Mouse (Mus musculus): Measurements from ENCODE around the gene Flt4. TPM values are rescaled to one million over a fixed set of nuclear protein-coding genes. Genes with fewer than 3 reads are reported as not detected.
A peak's percentile ranks its signal among the peaks of the same experiment; 100 is the strongest.

The Flt4 gene
- polyA plus RNA-seq, 1 experiment from 2014 or later = 1.4 TPM

DNA sequence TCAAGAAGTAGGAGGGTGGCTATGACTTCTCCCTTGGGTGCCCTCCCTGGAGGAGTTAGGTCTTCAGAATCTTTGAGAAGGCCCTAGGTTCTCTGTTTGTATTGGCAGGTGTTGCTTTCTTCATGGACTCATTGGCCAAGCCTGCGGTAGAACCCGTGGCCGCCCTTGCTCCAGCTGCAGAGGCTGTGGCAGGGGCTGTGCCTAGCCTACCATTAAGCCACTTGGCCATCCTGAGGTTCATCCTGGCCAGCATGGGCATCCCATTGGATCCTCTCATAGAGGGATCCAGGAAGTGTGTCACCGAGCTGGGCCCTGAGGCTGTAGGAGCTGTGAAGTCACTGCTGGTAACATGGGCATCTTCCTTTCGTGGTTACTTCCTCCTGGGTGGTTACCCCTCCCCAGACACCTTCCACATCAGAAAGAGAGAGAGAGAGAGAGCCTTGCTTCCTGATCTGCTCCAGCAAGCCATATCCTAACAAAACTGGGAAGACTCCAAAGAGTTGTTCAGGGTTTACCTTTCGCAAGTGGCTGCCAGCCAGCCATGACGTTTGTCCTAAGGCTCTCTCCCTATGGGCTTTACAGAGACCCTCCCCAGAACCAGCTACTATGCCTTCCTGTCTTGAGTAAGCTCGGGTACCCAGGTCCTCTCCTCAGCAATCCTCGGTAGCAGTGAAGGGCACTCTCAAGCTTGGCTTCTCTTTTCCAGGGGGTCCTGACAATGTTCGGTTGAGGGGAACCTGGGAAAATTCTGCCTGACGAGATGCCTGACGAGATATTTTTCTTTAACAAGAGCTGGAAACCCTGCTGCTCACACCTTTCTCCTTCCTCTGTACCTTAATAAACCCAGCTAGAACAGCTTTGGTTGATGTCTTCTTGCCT, 55.4 kb downstream of the Flt4 start:
- WGBS = 81% methylated on average over 12 of the region's 12 CpGs
- 0 out of 2 replicates have a peak, but pooled peaks have one; percentile 23 for ATAC-seq (replicated peaks)

DNA sequence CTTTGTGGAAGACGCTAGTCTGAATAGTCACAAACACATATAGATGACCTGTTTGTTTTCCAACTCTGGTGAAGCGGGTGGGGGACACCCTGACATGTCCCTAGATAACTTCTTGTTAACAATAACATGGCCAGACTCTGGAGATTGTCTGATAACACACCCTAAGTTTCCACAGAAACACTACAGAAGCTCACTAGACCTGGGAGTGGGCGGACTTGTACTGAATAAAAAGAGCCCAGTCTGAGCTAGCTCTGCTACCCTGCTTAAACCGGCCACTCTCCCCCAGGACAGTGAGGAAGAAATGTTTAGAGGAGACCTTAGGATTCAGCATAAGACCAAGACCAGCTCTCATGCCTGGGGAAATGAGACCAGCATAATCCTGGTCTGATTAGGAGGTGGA, 56.4 kb downstream of the Flt4 start:
- Histone ChIP-seq H3K9me3 (no peaks in the 10 kb centered on the region), H3K4me1 (no peaks in the 10 kb centered on the region), H3K36me3 (peaks cover 16% of the 10 kb centered on the region), H3K27me3 (no peaks in the 10 kb centered on the region), H3K27ac (replicated peaks) (no peak overlapping the region), H3K4me3 (no peak overlapping the region), H3K4me2 (replicated peaks) (no peak overlapping the region), H3K9ac (replicated peaks) (no peak overlapping the region)
- WGBS = 84% methylated on average over 4 of the region's 4 CpGs
- no peak for ATAC-seq (replicated peaks)

More for the DNA sequence above, 55.4 kb downstream of the Flt4 start:
- H3K27me3 ChIP-seq = no peaks in the 10 kb centered on the region
- H3K4me2 ChIP-seq (replicated peaks) = no peak overlapping the region
- H3K4me1 ChIP-seq = no peaks in the 10 kb centered on the region
- no peak overlapping the region for H3K27ac ChIP-seq (replicated peaks)
- no peak overlapping the region for H3K9ac ChIP-seq (replicated peaks)
- H3K4me3 ChIP-seq = no peak overlapping the region
- H3K9me3 ChIP-seq = no peaks in the 10 kb centered on the region
- peaks cover 10% of the 10 kb centered on the region for H3K36me3 ChIP-seq

DNA sequence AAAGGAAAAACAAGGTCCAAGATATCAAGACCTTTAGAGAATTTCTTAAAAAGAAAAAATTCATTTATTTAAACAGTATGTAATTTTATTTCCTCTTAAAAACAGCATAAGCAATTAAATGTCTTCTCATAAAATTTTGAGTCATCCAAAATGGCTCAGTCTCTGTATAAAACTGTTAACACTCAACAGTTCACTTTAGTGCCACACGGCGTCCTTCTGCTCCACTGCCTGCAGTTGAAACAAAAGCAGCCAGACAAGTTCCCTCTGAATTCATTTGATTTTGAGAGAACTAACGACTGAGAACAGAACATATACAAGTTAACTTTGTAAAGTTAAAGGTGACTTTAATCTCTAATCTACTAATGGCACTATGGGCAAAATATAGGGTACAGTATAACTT, 64.4 kb downstream of the Flt4 start:
- H3K27ac ChIP-seq (replicated peaks) = no peak overlapping the region
- no peaks in the 10 kb centered on the region for H3K4me1 ChIP-seq
- no peak for ATAC-seq (replicated peaks)
- no peaks in the 10 kb centered on the region for H3K27me3 ChIP-seq
- H3K4me3 ChIP-seq = no peak overlapping the region
- WGBS = 50% methylated on average over 3 of the region's 3 CpGs
- H3K9ac ChIP-seq (replicated peaks) = no peak overlapping the region
- H3K4me2 ChIP-seq (replicated peaks) = no peak overlapping the region
- peaks cover 58% of the 10 kb centered on the region for H3K36me3 ChIP-seq
- H3K9me3 ChIP-seq = no peaks in the 10 kb centered on the region

DNA sequence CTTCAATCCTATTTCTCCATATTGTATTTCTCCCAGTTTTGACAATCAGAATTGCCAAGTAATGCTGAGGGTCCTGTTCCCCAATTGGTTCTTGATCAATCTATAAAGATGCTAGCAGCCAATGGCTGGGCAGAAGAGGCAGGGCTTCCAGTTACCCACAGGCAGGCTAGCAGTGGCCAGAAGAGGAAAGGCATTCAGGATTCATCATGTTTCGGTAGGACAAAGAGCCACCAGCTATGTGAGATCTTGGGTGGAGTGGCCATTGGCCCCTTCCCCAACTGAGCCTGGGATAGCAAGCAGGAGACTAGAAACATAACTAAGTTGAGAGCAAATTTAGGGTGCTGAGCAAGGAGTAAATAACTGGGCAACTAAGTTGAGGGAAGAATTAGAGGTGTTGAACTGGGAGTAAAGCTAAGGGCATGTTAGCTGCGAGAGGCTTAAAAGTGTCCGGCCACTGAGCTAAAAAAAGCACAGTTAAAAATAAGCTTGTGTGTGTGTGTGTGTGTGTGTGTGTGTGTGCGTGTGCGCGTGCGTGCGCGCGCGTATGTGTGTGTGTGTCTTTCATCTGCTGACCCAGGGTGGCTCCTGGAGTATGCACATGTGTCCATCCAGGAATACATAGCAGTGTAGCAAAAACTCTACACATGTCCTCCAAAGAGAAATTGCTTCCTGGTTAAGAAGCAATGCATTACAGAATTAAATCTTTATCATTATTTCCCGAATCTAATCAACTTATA, 75.3 kb downstream of the Flt4 start:
- Histone ChIP-seq H3K4me2 (replicated peaks) (no peak overlapping the region), H3K27me3 (no peaks in the 10 kb centered on the region), H3K36me3 (peaks cover 75% of the 10 kb centered on the region), H3K9ac (replicated peaks) (no peak overlapping the region), H3K4me1 (no peaks in the 10 kb centered on the region), H3K27ac (replicated peaks) (no peak overlapping the region), H3K4me3 (no peak overlapping the region), H3K9me3 (no peaks in the 10 kb centered on the region)
- WGBS = 97% methylated on average over 12 of the region's 12 CpGs
- ATAC-seq (replicated peaks) = no peak

DNA sequence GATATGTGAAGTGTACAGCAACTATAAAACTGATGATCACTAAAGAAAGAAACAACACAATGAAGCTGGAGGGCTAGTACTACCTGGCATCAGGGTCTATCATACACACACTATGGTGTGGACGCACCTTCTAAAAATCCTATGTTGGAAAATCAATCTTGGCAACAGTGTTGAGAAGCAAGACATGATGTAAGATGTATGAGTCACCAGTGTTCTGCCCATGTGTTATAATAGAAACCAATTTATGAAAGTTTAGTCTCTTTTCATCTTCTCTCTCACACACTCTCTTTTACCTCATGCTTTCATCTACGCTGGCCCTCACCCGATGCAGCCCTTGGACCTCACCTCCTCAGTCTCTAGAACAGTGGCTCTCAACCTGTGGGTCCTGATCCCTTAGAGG, 86.0 kb downstream of the Flt4 start:
- Histone ChIP-seq H3K27me3 (no peaks in the 10 kb centered on the region), H3K4me3 (no peak overlapping the region), H3K9me3 (no peaks in the 10 kb centered on the region), H3K4me2 (replicated peaks) (no peak overlapping the region), H3K36me3 (peaks cover 17% of the 10 kb centered on the region), H3K9ac (replicated peaks) (no peak overlapping the region), H3K4me1 (peaks cover 5% of the 10 kb centered on the region; the same call in 1 of the 2 replicates), H3K27ac (replicated peaks) (no peak overlapping the region)
- 95% methylated on average over 3 of the region's 3 CpGs for WGBS
- ATAC-seq (replicated peaks) = no peak

DNA sequence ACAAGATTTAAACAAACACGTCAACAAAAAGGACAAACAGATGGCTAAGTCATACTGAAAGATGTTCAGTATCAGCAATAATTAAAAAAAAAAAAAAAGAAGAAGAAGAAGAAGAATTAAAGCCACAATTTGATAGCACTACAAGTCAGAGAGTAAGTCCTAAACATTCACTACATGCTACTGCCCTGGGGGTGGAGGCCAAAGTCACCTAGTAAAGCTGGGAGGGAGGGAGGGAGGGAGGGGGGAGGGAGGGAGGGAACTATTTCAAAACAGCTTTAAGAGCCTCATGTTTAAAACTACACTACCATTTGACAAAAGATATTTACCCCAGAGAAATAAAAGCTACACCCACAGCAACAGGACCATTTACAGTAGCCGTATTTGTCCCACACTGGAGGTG, 86.6 kb downstream of the Flt4 start:
- Histone ChIP-seq H3K4me1 (no peaks in the 10 kb centered on the region), H3K9me3 (no peaks in the 10 kb centered on the region), H3K9ac (replicated peaks) (no peak overlapping the region), H3K36me3 (peaks cover 17% of the 10 kb centered on the region), H3K4me3 (no peak overlapping the region), H3K4me2 (replicated peaks) (no peak overlapping the region), H3K27me3 (no peaks in the 10 kb centered on the region), H3K27ac (replicated peaks) (no peak overlapping the region)
- 89% methylated on average over 2 of the region's 2 CpGs for WGBS
- ATAC-seq (replicated peaks) = no peak

DNA sequence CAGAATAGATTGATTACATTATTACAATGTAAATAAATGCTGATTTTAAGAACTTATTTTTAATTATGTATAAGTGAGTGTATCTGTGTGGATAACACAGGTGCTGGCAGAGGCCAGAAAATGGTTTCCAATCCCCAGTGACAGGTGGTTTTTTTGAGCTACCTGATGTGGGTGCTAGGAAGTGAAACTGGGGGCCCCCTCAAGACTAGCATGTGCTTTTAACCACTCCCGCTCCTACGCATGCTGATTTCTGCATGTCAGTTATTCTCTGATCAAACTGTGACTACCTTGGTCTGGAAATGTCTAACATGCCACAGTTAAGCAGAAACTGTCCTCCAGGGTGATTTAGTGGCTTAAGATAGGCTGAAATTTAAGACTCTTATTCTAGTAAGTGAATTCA, 87.4 kb downstream of the Flt4 start:
- no peaks in the 10 kb centered on the region for H3K9me3 ChIP-seq
- WGBS = 90% methylated on average over 2 of the region's 2 CpGs
- no peak for ATAC-seq (replicated peaks)
- no peak overlapping the region for H3K9ac ChIP-seq (replicated peaks)
- H3K4me3 ChIP-seq = no peak overlapping the region
- H3K4me1 ChIP-seq = no peaks in the 10 kb centered on the region
- no peaks in the 10 kb centered on the region for H3K27me3 ChIP-seq
- H3K36me3 ChIP-seq = peaks cover 23% of the 10 kb centered on the region
- H3K27ac ChIP-seq (replicated peaks) = no peak overlapping the region
- H3K4me2 ChIP-seq (replicated peaks) = no peak overlapping the region

DNA sequence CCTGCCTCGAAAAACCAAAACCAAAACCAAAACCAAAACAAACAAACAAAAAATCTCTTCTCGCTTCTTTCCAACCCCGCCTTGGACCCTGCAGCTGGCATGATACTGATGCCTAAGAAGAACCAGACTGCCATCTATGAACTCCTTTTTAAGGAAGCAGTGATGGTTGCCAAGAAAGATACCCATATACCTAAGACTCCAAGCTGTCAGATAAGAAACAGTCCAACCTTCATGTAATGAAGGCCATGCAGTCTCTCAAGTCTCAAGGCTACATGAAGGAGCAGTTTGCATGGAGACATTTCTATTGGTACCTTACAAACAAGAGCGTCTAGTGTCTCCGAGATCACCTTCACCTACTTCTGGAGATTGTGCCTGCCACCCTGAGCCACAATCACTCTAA, 88.7 kb downstream of the Flt4 start:
- Histone ChIP-seq H3K36me3 (peaks cover 26% of the 10 kb centered on the region), H3K9ac (replicated peaks) (no peak overlapping the region), H3K27me3 (no peaks in the 10 kb centered on the region), H3K4me3 (no peak overlapping the region), H3K9me3 (no peaks in the 10 kb centered on the region), H3K27ac (replicated peaks) (no peak overlapping the region), H3K4me2 (replicated peaks) (no peak overlapping the region), H3K4me1 (no peaks in the 10 kb centered on the region)
- 96% methylated on average over 5 of the region's 5 CpGs for WGBS
- ATAC-seq (replicated peaks) = no peak

DNA sequence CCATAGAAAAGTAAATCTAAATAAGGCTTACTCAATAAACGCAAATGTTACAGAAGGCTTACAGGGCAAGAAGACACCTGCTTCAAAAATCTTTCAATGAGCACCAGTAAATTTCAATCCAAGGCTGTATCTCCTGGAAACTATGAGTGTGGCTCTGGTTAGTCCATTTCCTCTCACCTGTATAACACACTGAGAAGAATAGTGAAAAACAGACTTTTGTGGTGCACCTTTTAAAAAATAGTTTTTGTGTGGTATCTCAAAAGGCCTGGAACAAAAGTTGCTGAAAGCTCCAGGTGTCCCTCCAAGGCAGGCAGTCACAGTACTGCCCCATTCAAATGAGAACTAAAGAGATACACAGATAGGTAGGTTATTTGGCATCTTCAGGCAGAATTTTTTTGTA, 90.0 kb downstream of the Flt4 start:
- 94% methylated on average over 1 of the region's 1 CpGs for WGBS
- H3K4me2 ChIP-seq (replicated peaks) = no peak overlapping the region
- no peak overlapping the region for H3K4me3 ChIP-seq
- H3K9me3 ChIP-seq = no peaks in the 10 kb centered on the region
- no peak overlapping the region for H3K27ac ChIP-seq (replicated peaks)
- H3K4me1 ChIP-seq = no peaks in the 10 kb centered on the region
- peaks cover 30% of the 10 kb centered on the region for H3K36me3 ChIP-seq
- no peak for ATAC-seq (replicated peaks)
- H3K27me3 ChIP-seq = no peaks in the 10 kb centered on the region
- H3K9ac ChIP-seq (replicated peaks) = no peak overlapping the region

DNA sequence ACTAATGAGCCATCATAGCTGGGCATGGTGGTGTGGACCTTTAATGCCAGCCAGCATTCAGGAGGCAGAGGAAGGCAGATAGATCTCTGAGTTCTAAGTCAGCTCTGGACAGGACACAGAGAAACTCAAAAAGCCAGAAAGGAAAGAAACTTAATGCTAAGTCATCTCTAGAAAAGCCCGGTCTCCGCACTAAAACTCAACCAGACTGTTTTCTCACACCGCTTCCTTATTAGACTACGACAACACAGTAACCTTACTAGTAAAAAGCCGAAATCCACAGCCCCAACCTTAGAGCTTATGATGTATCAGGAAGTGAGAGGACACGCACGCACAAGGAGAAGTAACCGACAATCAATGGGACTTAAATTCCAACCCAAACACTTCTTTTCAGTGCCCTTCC, 93.0 kb downstream of the Flt4 start:
- H3K36me3 ChIP-seq = peaks cover 43% of the 10 kb centered on the region
- no peak overlapping the region for H3K4me2 ChIP-seq (replicated peaks)
- no peak overlapping the region for H3K9ac ChIP-seq (replicated peaks)
- no peak overlapping the region for H3K27ac ChIP-seq (replicated peaks)
- no peaks in the 10 kb centered on the region for H3K4me1 ChIP-seq
- H3K27me3 ChIP-seq = no peaks in the 10 kb centered on the region
- no peak for ATAC-seq (replicated peaks)
- no peak overlapping the region for H3K4me3 ChIP-seq
- H3K9me3 ChIP-seq = no peaks in the 10 kb centered on the region
- WGBS = 98% methylated on average over 8 of the region's 8 CpGs
